Mouse (Mus musculus): ENCODE results near the gene Pheta1.

- TF ChIP-seq CTCF (IDR thresholded peaks at IDR 0.05) (no peak), EP300 (IDR thresholded peaks at IDR 0.05) (no peak)
Observed at GRCm38 (mm10) chr5:121895117-121895756, 46.5 kb downstream of the Pheta1 start.

Measured in lung, postnatal 0 days (tissue).